Comparison of ENCODE assay signal across 8 mouse cellular contexts in the genomic region with DNA sequence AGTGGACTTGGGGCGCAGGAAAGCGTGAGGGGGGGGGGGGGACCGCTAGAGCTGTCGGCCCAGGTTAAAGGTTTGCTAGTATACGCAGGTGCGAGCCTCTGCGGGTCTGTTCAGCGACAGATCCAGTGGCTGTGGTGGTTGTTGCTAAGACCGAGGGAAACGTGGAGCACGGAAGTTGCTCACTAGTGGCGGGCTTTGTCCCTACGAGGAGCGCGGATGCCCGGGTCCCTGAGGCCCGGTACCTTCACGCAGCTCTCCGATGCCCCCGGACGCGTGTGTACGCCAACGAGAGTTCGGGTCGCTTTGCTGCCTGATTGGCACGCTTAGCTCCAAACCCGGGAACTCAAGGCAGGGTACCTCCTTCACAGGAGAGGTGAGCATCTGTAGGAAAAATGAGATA. TPM values are rescaled to one million over a fixed set of nuclear protein-coding genes. Genes with fewer than 3 reads are reported as not detected.
DNase-seq lines count a peak whose midpoint lies in the region; ATAC-seq and TF ChIP-seq lines count a peak whose summit lies in the region.

No protein-coding gene starts in this region.

- peaks cover 4% of the 10 kb centered on the region; the same call in 1 of the 2 replicates for H3K4me1 ChIP-seq in lung, adult 2 months (ENCODE audit: control insufficient read depth, insufficient read depth, low read length)
- 0 out of 2 replicates have a peak, but pooled peaks cover 3% of the 10 kb centered on the region for H3K4me1 ChIP-seq in embryonic facial prominence, embryonic 11.5 days (ENCODE audit: control insufficient read depth, insufficient read depth, low read length)
- H3K4me1 ChIP-seq in intestine, embryonic 16.5 days (ENCODE audit: control insufficient read depth, insufficient read depth, low read length): 0 out of 2 replicates have a peak, but pooled peaks cover 3% of the 10 kb centered on the region
- H3K4me1 ChIP-seq in neural tube, embryonic 12.5 days: peaks cover 17% of the 10 kb centered on the region; the same call in 1 of the 2 replicates

- no peak for DNase-seq in lung, adult 2 months
- no peak for DNase-seq in lung, postnatal 10 days
- DNase-seq in embryonic facial prominence, embryonic 11.5 days (ENCODE audit: low spot score): no peak
- no peak for DNase-seq in gastrocnemius, postnatal 25 days
- no peak for DNase-seq in adrenal gland, adult 18-20 months (ENCODE audit: low spot score in 2 of 2)

- ATAC-seq in embryonic facial prominence, embryonic 11.5 days (replicated peaks; ENCODE audit: insufficient number of reproducible peaks, low FRiP score, low TSS enrichment, low read depth): peak; percentile 8; the same call in 1 of the 2 replicates
- ATAC-seq in intestine, embryonic 16.5 days: no peak
- peak; percentile 59; the same call in 1 of the 2 replicates for ATAC-seq in neural tube, embryonic 12.5 days (ENCODE audit: low FRiP score, low read depth)
- no peak; the same call in none of the 2 replicates for ATAC-seq in frontal cortex, adult (ENCODE audit: low TSS enrichment)

- peak overlapping the region; percentile 22 for H3K9ac ChIP-seq in embryonic facial prominence, embryonic 11.5 days (replicated peaks; ENCODE audit: low read length)
- peak overlapping the region; percentile 62 for H3K9ac ChIP-seq in intestine, embryonic 16.5 days (ENCODE audit: low read depth, low read length)
- peak overlapping the region; percentile 47 for H3K9ac ChIP-seq in neural tube, embryonic 12.5 days

- H3K4me3 ChIP-seq in lung, adult 2 months (replicated peaks; ENCODE audit: extremely low read depth, low read depth, low read length): peak overlapping the region; percentile 74
- peak overlapping the region; percentile 43 for H3K4me3 ChIP-seq in embryonic facial prominence, embryonic 11.5 days (ENCODE audit: low read depth, low read length)
- H3K4me3 ChIP-seq in intestine, embryonic 16.5 days (ENCODE audit: low read length): peak overlapping the region; percentile 60
- H3K4me3 ChIP-seq in neural tube, embryonic 12.5 days: peak overlapping the region; percentile 46

- TF ChIP-seq POLR2A in lung, adult 2 months (IDR thresholded peaks at IDR 0.05; ENCODE audit: borderline replicate concordance, extremely low read depth, low read depth, low read length): no peak

- no peak for TF ChIP-seq CTCF in lung, adult 2 months (IDR thresholded peaks at IDR 0.05; ENCODE audit: insufficient read depth, low read length)

- peaks cover 21% of the 10 kb centered on the region for H3K27me3 ChIP-seq in embryonic facial prominence, embryonic 11.5 days (ENCODE audit: control insufficient read depth, insufficient read depth, low read length)
- H3K27me3 ChIP-seq in intestine, embryonic 16.5 days (replicated peaks; ENCODE audit: control insufficient read depth, insufficient read depth, low read length): peaks cover 15% of the 10 kb centered on the region
- H3K27me3 ChIP-seq in neural tube, embryonic 12.5 days (replicated peaks): peaks cover 40% of the 10 kb centered on the region

- H3K36me3 ChIP-seq in embryonic facial prominence, embryonic 11.5 days (replicated peaks; ENCODE audit: control insufficient read depth, insufficient read depth, low read depth, low read length): no peaks in the 10 kb centered on the region
- no peaks in the 10 kb centered on the region for H3K36me3 ChIP-seq in intestine, embryonic 16.5 days (ENCODE audit: control insufficient read depth, insufficient read depth, low read length)
- no peaks in the 10 kb centered on the region for H3K36me3 ChIP-seq in neural tube, embryonic 12.5 days

- WGBS in lung, adult 2 months: 4% methylated on average over 26 of the region's 28 CpGs
- WGBS in embryonic facial prominence, embryonic 11.5 days: under 1% methylated on average over 28 of the region's 28 CpGs
- WGBS in intestine, embryonic 16.5 days: 1% methylated on average over 28 of the region's 28 CpGs
- WGBS in neural tube, embryonic 12.5 days: under 1% methylated on average over 28 of the region's 28 CpGs

- H3K27ac ChIP-seq in embryonic facial prominence, embryonic 11.5 days (replicated peaks; ENCODE audit: low read depth, low read length): no peak overlapping the region
- no peak overlapping the region for H3K27ac ChIP-seq in intestine, embryonic 16.5 days (ENCODE audit: low read length)
- H3K27ac ChIP-seq in neural tube, embryonic 12.5 days: no peak overlapping the region

- no peaks in the 10 kb centered on the region for H3K9me3 ChIP-seq in embryonic facial prominence, embryonic 11.5 days (replicated peaks; ENCODE audit: control insufficient read depth, low read length)
- no peaks in the 10 kb centered on the region for H3K9me3 ChIP-seq in intestine, embryonic 16.5 days (ENCODE audit: control insufficient read depth, low read length)
- no peaks in the 10 kb centered on the region for H3K9me3 ChIP-seq in neural tube, embryonic 12.5 days

- H3K4me2 ChIP-seq in embryonic facial prominence, embryonic 11.5 days (ENCODE audit: low read depth, low read length): peak overlapping the region; percentile 84
- peak overlapping the region; percentile 90 for H3K4me2 ChIP-seq in intestine, embryonic 16.5 days (ENCODE audit: low read depth, low read length)
- H3K4me2 ChIP-seq in neural tube, embryonic 12.5 days (replicated peaks): peak overlapping the region; percentile 97

RNA-seq across cellular contexts. Expression of gene Slco4a1, which starts 0.7 kb away (rescaled TPM):
- 4.9 and 6.2 TPM in 2 replicates for polyA plus RNA-seq in lung, adult 2 months (2012; rRNA removed)
- 1.7 and 2.3 TPM in 2 replicates for polyA plus RNA-seq in embryonic facial prominence, embryonic 11.5 days (2014; fragmentation: Nextera tagmentation; extraction: Ambion mirVana)
- polyA plus RNA-seq in intestine, embryonic 16.5 days (2015; fragmentation: Nextera tagmentation; extraction: Ambion mirVana): 2.2 TPM in 2 replicates
- polyA plus RNA-seq in neural tube, embryonic 12.5 days (2016; fragmentation: Nextera tagmentation; extraction: Ambion mirVana): 6.0 and 7.8 TPM in 2 replicates
- not detected for total RNA-seq in gastrocnemius, postnatal 25 days (2021)
- total RNA-seq in adrenal gland, adult 18-20 months (2021): 1 to 10 TPM; 1.9 to 2.7 TPM

RNA-seq across cellular contexts. Expression of gene Ntsr1, which starts 43.1 kb away (rescaled TPM):
- polyA plus RNA-seq in lung, adult 2 months (2012; rRNA removed): not detected in 2 replicates
- 0.25 and 0.27 TPM in 2 replicates for polyA plus RNA-seq in embryonic facial prominence, embryonic 11.5 days (2014; fragmentation: Nextera tagmentation; extraction: Ambion mirVana)
- polyA plus RNA-seq in intestine, embryonic 16.5 days (2015; fragmentation: Nextera tagmentation; extraction: Ambion mirVana): 1.9 and 2.1 TPM in 2 replicates
- polyA plus RNA-seq in neural tube, embryonic 12.5 days (2016; fragmentation: Nextera tagmentation; extraction: Ambion mirVana): 0.28 and 0.32 TPM in 2 replicates
- not detected for total RNA-seq in gastrocnemius, postnatal 25 days (2021)
- total RNA-seq in adrenal gland, adult 18-20 months (2021): not detected

Comparison
In these comparisons a context has a peak if more than half of its experiments do, and no peak if none do; other contexts are left out.
1. ATAC-seq: peak in embryonic facial prominence, embryonic 11.5 days (single experiment) and neural tube, embryonic 12.5 days (single experiment); none in intestine, embryonic 16.5 days (single experiment) and frontal cortex, adult (single experiment).
2. Peak in every context shown above with its lines, with median percentiles within 50 percentile points of each other: H3K4me3 ChIP-seq, H3K4me2 ChIP-seq and H3K9ac ChIP-seq.